Mouse (Mus musculus): ENCODE measurements around the gene Cdh11.

- no peak for TF ChIP-seq CTCF (IDR thresholded peaks at IDR 0.05; ENCODE audit: borderline replicate concordance, insufficient read depth, low read depth, low read length)
- no peak for TF ChIP-seq POLR2A (IDR thresholded peaks at IDR 0.05; ENCODE audit: borderline replicate concordance, insufficient read depth, low read length)
Observed at GRCm38 (mm10) chr8:102656529-102656928, 128.9 kb downstream of the Cdh11 start.

All from cerebellum, adult 2 months (tissue).